Mouse (Mus musculus) erythroblast, embryonic 14.5 days (primary cell): Measurements from ENCODE around the gene C2cd3.

Experiments
- GATA1 ChIP-seq: IDR thresholded peaks from 2 replicates; pipeline ENCODE4 v1.6.1; 2012; ENCODE audit warnings: low read length, inconsistent platforms, mixed read lengths
- TAL1 ChIP-seq: IDR thresholded peaks from 3 replicates; pipeline ENCODE4 v1.6.1; 2012; ENCODE audit warnings: low read length, inconsistent platforms, mixed read lengths

GRCm38 (mm10) chr7:100354984-100355383 is 17.0 kb upstream of the C2cd3 start:
- TF ChIP-seq TAL1, result no peak
- TF ChIP-seq GATA1, result no peak
